ENCODE assay signal across 25 mouse cellular contexts in genomic region chr11:98317479-98317878, GRCm38 (mm10). TPM values are rescaled to one million over a fixed set of nuclear protein-coding genes. Genes with fewer than 3 reads are reported as not detected.
DNase-seq lines count a peak whose midpoint lies in the region; ATAC-seq and TF ChIP-seq lines count a peak whose summit lies in the region.
"Had no signal": no experiment of that assay in that cellular context is flagged by ENCODE, and none has a peak within 500 bp of the region (broad histone marks: within the 10 kb centered on the region; RNA-seq: fewer than 3 reads in every experiment).

No protein-coding gene starts in this region.

- no peaks in the 10 kb centered on the region for H3K36me3 ChIP-seq in hindbrain, embryonic 13.5 days
- H3K36me3 ChIP-seq in hindbrain, postnatal 0 days (ENCODE audit: insufficient read depth, low read length): no peaks in the 10 kb centered on the region
- no peaks in the 10 kb centered on the region for H3K36me3 ChIP-seq in neural tube, embryonic 12.5 days
- H3K36me3 ChIP-seq: embryonic facial prominence, embryonic 15.5 days; G1E; heart, embryonic 13.5 days; hindbrain, embryonic 12.5 days; intestine, embryonic 15.5 days had no signal

- no peaks in the 10 kb centered on the region for H3K9me3 ChIP-seq in hindbrain, embryonic 13.5 days
- H3K9me3 ChIP-seq in hindbrain, postnatal 0 days (ENCODE audit: low read length): no peaks in the 10 kb centered on the region
- no peaks in the 10 kb centered on the region for H3K9me3 ChIP-seq in neural tube, embryonic 12.5 days
- H3K9me3 ChIP-seq: embryonic facial prominence, embryonic 15.5 days; G1E; heart, embryonic 13.5 days; hindbrain, embryonic 12.5 days; intestine, embryonic 15.5 days had no signal

- peaks cover 52% of the 10 kb centered on the region for H3K4me1 ChIP-seq in hindbrain, embryonic 13.5 days (replicated peaks)
- H3K4me1 ChIP-seq in hindbrain, postnatal 0 days (ENCODE audit: insufficient read depth, low read length): peaks cover 13% of the 10 kb centered on the region; the same call in 1 of the 2 replicates
- H3K4me1 ChIP-seq in neural tube, embryonic 12.5 days: 0 out of 2 replicates have a peak, but pooled peaks cover 2% of the 10 kb centered on the region
- H3K4me1 ChIP-seq: heart, embryonic 13.5 days; intestine, embryonic 15.5 days had no signal

- peak; percentile 56 for DNase-seq in cerebellum, postnatal 10 days
- no peak for DNase-seq in cerebellum, postnatal 36 days
- no peak for DNase-seq in hindbrain, postnatal 0 days (ENCODE audit: low spot score)
- DNase-seq in neural tube, embryonic 10.5 days (ENCODE audit: extremely low spot score, low spot score): no peak
- no peak for DNase-seq in right cerebral cortex, postnatal 36 days (ENCODE audit: low spot score in 2 of 2)
- DNase-seq: adrenal gland, postnatal 10 days; B cell, adult 2 months; cerebellum, adult 11 months; cerebellum, adult 9-10 months; embryo, embryonic 11 days; gastrocnemius, adult 2 months; gastrocnemius, postnatal 25 days; heart, postnatal 4 days had no signal

- TF ChIP-seq CTCF in hindbrain, postnatal 0 days (IDR thresholded peaks at IDR 0.05; ENCODE audit: low read depth): no peak

- 0 out of 2 replicates have a peak, but pooled peaks have one; percentile 60 for ATAC-seq in hindbrain, embryonic 13.5 days (ENCODE audit: low FRiP score)
- no peak for ATAC-seq in hindbrain, postnatal 0 days
- ATAC-seq in neural tube, embryonic 12.5 days (ENCODE audit: low FRiP score, low read depth): no peak
- ATAC-seq: CD4-positive, CD25-positive, alpha-beta regulatory T cell, adult 4 months; intestine, embryonic 15.5 days had no signal

- H3K4me3 ChIP-seq in hindbrain, embryonic 13.5 days: no peak overlapping the region
- no peak overlapping the region for H3K4me3 ChIP-seq in hindbrain, postnatal 0 days (ENCODE audit: low read length)
- 0 out of 2 replicates have a peak overlapping the region, but pooled peaks have one; percentile 13 for H3K4me3 ChIP-seq in neural tube, embryonic 12.5 days
- H3K4me3 ChIP-seq: embryonic facial prominence, embryonic 15.5 days; erythroblast, embryonic 14.5 days; gastrocnemius, adult 2 months; heart, embryonic 13.5 days; hindbrain, embryonic 12.5 days; intestine, embryonic 15.5 days had no signal

- 0 out of 2 replicates have a peak overlapping the region, but pooled peaks have one; percentile 2 for H3K4me2 ChIP-seq in hindbrain, embryonic 13.5 days
- H3K4me2 ChIP-seq in hindbrain, postnatal 0 days (ENCODE audit: low read depth, low read length): no peak overlapping the region
- no peak overlapping the region for H3K4me2 ChIP-seq in neural tube, embryonic 12.5 days (replicated peaks)
- H3K4me2 ChIP-seq: embryonic facial prominence, embryonic 15.5 days; heart, embryonic 13.5 days; hindbrain, embryonic 12.5 days; intestine, embryonic 15.5 days had no signal

- H3K27me3 ChIP-seq in hindbrain, embryonic 13.5 days: peaks cover 96% of the 10 kb centered on the region
- peaks cover 39% of the 10 kb centered on the region for H3K27me3 ChIP-seq in hindbrain, postnatal 0 days (ENCODE audit: insufficient read depth, low read length)
- peaks cover 95% of the 10 kb centered on the region for H3K27me3 ChIP-seq in neural tube, embryonic 12.5 days (replicated peaks)

- H3K27ac ChIP-seq in hindbrain, embryonic 13.5 days: peak overlapping the region; percentile 72
- H3K27ac ChIP-seq in hindbrain, postnatal 0 days: no peak overlapping the region
- no peak overlapping the region for H3K27ac ChIP-seq in neural tube, embryonic 12.5 days
- H3K27ac ChIP-seq: embryonic facial prominence, embryonic 15.5 days; gastrocnemius, adult 2 months; heart, embryonic 13.5 days; hindbrain, embryonic 12.5 days; intestine, embryonic 15.5 days had no signal

- H3K9ac ChIP-seq in hindbrain, embryonic 13.5 days: no peak overlapping the region
- no peak overlapping the region for H3K9ac ChIP-seq in hindbrain, postnatal 0 days (replicated peaks; ENCODE audit: low read length)
- H3K9ac ChIP-seq in neural tube, embryonic 12.5 days: no peak overlapping the region
- H3K9ac ChIP-seq: embryonic facial prominence, embryonic 15.5 days; heart, embryonic 13.5 days; hindbrain, embryonic 12.5 days; intestine, embryonic 15.5 days had no signal

- WGBS in hindbrain, embryonic 13.5 days: 2% methylated on average over 7 of the region's 7 CpGs
- WGBS in hindbrain, postnatal 0 days: 5% methylated on average over 7 of the region's 7 CpGs
- WGBS in neural tube, embryonic 12.5 days: 2% methylated on average over 7 of the region's 7 CpGs

RNA-seq across cellular contexts. Expression of gene Neurod2, which starts 12.0 kb away (rescaled TPM):
- polyA plus RNA-seq in hindbrain, embryonic 13.5 days (2015; fragmentation: Nextera tagmentation; extraction: Ambion mirVana): 24.6 and 30.7 TPM in 2 replicates
- 87.0 and 93.2 TPM in 2 replicates for total RNA-seq in hindbrain, postnatal 0 days (2014; rRNA removed)
- polyA plus RNA-seq in hindbrain, postnatal 0 days (2015; fragmentation: Nextera tagmentation; extraction: Ambion mirVana): 30.7 and 34.3 TPM in 2 replicates
- 10.0 and 11.2 TPM in 2 replicates for polyA plus RNA-seq in neural tube, embryonic 12.5 days (2016; fragmentation: Nextera tagmentation; extraction: Ambion mirVana)
- total RNA-seq: adrenal gland, postnatal 10 days; common myeloid progenitor, adult 5-6 weeks; gastrocnemius, adult 2 months; gastrocnemius, postnatal 25 days; granulocyte monocyte progenitor cell, adult 5-6 weeks; heart, postnatal 4 days had no signal
- polyA plus RNA-seq: CD4-positive, CD25-positive, alpha-beta regulatory T cell, adult 4 months; erythroblast, embryonic 14.5 days; G1E; heart, embryonic 13.5 days; heart, postnatal 0 days had no signal

RNA-seq across cellular contexts. Expression of gene Ppp1r1b, which starts 30.7 kb away (rescaled TPM):
- polyA plus RNA-seq in hindbrain, embryonic 13.5 days (2015; fragmentation: Nextera tagmentation; extraction: Ambion mirVana): 1.1 and 2.4 TPM in 2 replicates
- total RNA-seq in hindbrain, postnatal 0 days (2014; rRNA removed): 1.3 and 3.5 TPM in 2 replicates
- polyA plus RNA-seq in hindbrain, postnatal 0 days (2015; fragmentation: Nextera tagmentation; extraction: Ambion mirVana): 18.0 and 19.1 TPM in 2 replicates
- 0.13 and 0.40 TPM in 2 replicates for polyA plus RNA-seq in neural tube, embryonic 12.5 days (2016; fragmentation: Nextera tagmentation; extraction: Ambion mirVana)
- total RNA-seq: common myeloid progenitor, adult 5-6 weeks; G1E; gastrocnemius, adult 2 months; granulocyte monocyte progenitor cell, adult 5-6 weeks had no signal
- polyA plus RNA-seq: CD4-positive, CD25-positive, alpha-beta regulatory T cell, adult 4 months; G1E had no signal

RNA-seq across cellular contexts. Expression of gene Stard3, which starts 40.7 kb away (rescaled TPM):
- polyA plus RNA-seq in hindbrain, embryonic 13.5 days (2015; fragmentation: Nextera tagmentation; extraction: Ambion mirVana): 44.4 and 44.7 TPM in 2 replicates
- total RNA-seq in hindbrain, postnatal 0 days (2014; rRNA removed): 44.0 and 52.4 TPM in 2 replicates
- 28.4 and 31.9 TPM in 2 replicates for polyA plus RNA-seq in hindbrain, postnatal 0 days (2015; fragmentation: Nextera tagmentation; extraction: Ambion mirVana)
- polyA plus RNA-seq in neural tube, embryonic 12.5 days (2016; fragmentation: Nextera tagmentation; extraction: Ambion mirVana): 45.7 and 47.4 TPM in 2 replicates

Comparison
In these comparisons a context has a peak if more than half of its experiments do, and no peak if none do; other contexts are left out.
1. DNase-seq: peak in cerebellum, postnatal 10 days (2 of 2); none in cerebellum, postnatal 36 days (0 of 2), hindbrain, postnatal 0 days (single experiment), neural tube, embryonic 10.5 days (single experiment) and right cerebral cortex, postnatal 36 days (0 of 2).